Mouse (Mus musculus): Measurements from ENCODE around the gene Sec24b.

Gene Sec24b

DNA sequence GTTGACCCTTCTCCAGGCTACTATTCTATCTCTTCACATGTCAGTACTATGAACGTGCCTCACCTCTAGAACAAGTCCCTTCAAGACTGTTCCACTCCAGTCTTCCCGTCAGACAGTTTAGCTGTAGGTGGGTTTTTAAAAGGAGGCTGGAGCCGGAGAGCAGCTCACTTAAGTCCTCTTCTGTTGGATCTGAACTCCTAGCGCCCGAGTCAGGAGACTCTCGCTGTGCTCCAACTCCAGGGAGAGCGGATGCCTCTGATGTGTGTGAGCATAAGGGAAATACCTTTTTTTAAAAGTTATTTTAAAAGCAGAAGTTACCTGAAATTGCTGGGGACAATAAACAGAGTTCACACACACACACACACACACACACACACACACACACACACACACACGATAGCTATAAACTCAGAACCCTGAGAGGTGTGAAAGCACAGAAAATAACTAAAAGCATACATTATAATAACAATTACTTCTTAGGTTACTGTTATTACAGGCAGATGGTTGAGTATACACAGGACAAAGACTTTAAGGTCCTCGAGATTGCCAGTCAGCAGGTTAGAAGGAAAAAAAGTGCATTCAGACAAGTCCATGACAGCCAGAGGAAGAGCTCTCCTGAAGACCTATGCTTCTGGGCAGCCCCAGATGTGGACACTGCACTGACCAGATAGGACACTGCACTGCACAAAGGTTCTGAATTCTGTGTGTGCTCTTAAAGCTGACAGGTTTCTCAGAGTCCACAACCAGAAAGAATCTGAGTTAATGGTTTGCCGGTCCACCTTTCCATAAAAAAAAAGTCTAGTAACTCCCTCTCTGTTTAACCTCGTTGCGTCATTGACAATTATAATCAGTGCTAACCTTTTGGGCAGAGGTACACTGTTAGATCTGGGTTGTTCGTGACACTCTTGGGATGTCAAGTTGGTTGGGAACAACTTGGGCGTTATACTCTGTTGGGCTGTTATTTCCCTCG, 5.7 kb downstream of the Sec24b start:
- no peak for DNase-seq (ENCODE audit: low spot score)

DNA sequence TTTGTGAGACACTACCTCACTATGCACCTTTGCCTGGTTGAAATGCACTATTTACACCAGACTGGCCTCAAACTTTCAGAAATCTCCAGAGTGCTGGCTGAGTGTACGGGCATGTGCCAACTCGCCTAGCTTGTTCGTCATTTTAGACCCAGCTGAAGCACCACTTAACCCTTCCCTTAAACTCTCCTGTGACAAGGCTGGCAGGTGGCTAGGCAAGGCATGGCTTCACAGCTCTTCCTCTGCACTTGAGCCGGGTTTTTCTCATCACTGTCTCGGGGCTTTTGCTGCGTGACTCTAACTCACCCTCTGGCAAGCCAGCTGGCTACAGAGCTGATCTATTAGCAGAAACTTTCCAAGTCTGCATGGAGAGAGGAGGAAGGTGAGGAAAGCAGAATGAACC, 6.8 kb downstream of the Sec24b start:
- no peak for DNase-seq (ENCODE audit: low spot score)

DNA sequence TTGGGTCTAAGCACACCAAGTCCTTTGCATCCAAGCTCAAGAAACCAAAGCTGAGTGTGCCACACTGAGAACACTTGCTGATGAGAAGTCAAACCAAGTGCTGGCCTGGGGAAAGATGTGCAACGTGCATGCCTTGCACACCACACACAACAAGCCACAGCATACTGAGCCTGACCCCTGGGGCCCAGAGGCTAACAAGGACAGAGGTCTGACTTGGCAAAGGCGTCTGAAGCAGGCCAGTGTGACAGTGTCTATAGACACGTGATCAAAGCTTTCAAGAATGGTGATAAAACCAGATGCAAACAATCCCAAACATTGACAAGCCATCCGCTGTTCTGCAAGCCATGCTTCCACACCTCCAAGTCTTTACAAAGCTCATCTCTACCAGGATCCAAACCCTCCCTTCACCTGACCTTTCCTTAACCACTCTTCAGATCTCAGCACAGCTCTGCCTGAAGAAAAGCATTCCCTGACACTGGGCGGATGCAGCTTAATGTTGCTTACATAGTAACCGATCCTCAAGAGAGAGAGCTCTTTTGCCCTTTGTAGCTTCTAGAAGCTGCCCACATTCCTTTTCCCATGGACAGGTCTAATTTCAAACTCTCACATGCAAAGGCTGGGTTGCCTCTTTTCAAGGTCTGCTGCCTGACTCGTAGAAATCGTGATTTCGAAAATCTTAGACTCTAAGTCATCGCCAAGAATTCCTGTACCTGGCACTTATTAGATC, 7.8 kb downstream of the Sec24b start:
- no peak for DNase-seq (ENCODE audit: low spot score)

- DNase-seq (ENCODE audit: low spot score) = no peak
Observed at GRCm38 (mm10) chr3:130052541-130053298, 8.6 kb downstream of the Sec24b start.

- no peak for DNase-seq (ENCODE audit: low spot score)
Observed at GRCm38 (mm10) chr3:130052116-130052515, 9.2 kb downstream of the Sec24b start.

GRCm38 (mm10) chr3:130040711-130041110, 20.6 kb downstream of the Sec24b start:
- no peak for DNase-seq (ENCODE audit: low spot score)

GRCm38 (mm10) chr3:130040017-130040416, 21.3 kb downstream of the Sec24b start:
- no peak for DNase-seq (ENCODE audit: low spot score)

DNA sequence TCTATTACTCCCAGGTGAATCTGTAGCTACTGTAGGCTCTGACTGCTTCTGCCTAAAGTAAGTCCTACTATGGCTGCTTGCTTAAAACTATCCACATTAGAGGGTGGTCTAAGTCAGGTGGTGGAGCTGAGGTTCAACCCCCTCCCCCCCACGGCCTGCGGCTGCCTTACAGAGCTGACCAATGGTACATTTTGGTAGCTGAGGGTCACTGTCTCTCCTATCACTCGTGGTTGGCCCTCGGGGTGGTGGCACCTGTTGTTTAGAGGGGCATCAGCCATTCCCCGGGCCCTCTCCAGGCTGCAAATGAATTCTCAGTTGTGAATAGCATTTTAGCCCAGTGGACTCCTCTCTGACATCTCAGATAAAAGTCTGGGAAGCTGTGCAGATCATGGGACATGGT, 32.6 kb downstream of the Sec24b start:
- DNase-seq (ENCODE audit: low spot score) = no peak

DNA sequence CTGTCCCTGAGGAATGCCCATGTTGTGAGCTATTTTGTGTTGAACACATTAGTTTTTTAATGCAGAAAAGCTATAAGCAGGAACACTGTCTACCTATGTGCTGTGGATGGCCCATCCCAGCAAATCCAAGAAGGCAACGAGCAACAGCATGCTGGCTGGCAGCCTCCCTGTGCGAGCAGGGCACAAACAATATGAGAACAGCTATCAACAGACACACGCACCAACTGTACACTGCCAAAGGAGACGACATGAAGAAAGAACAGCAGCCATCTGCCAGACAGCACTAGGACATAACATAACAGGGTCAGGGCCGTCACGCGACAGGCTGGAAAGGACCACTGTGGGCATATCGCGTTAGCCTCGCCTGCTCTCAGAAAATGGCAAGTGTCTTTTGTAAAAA, 35.2 kb downstream of the Sec24b start:
- no peak for DNase-seq (ENCODE audit: low spot score)

- no peak for DNase-seq (ENCODE audit: low spot score)
Observed at GRCm38 (mm10) chr3:130025556-130025955, 35.8 kb downstream of the Sec24b start.

- no peak for DNase-seq (ENCODE audit: low spot score)
Observed at GRCm38 (mm10) chr3:130012943-130013342, 48.4 kb downstream of the Sec24b start.

DNA sequence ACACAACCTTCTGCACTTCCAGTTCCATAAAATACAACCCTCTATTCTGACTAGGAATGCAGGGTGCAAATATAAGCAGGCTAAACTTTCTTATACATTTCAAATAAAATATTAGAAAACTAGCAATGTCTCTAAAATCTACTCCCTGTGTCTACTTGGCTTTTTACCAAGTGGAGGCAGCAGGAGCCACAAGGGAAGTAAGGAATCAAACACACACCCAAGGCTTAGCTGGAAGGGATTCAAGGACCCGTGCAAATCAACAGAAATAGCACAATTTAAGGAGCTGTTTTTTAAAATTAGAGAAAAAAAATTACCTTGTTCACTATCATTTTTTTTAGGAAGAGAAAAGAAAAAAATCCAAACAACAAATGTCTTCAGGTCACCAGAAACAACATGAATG, 50.1 kb downstream of the Sec24b start:
- no peak for DNase-seq (ENCODE audit: low spot score)

GRCm38 (mm10) chr3:130006141-130006540, 55.2 kb downstream of the Sec24b start:
- no peak for DNase-seq (ENCODE audit: low spot score)

- DNase-seq (ENCODE audit: low spot score) = no peak
Observed at GRCm38 (mm10) chr3:130000926-130001325, 60.4 kb downstream of the Sec24b start.

DNA sequence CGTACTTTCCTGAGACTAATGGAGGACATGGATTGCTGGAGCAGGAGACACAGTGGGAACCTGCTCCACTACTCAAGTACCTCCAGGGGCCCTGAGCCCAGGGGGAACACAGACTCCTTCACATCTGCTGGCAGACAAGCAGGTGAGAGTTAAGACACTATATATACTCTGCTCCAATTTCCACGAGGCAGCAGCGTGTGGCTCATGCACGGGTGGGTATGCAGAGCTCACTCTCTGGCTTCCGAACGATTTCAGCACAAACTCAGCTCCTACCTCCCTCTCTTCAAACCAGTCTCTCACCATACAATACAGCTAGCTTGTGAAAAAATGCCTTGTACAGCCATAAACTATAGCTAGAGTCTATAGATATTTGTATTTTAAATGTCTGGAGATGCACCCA, 62.8 kb downstream of the Sec24b start:
- DNase-seq (ENCODE audit: low spot score) = no peak

DNA sequence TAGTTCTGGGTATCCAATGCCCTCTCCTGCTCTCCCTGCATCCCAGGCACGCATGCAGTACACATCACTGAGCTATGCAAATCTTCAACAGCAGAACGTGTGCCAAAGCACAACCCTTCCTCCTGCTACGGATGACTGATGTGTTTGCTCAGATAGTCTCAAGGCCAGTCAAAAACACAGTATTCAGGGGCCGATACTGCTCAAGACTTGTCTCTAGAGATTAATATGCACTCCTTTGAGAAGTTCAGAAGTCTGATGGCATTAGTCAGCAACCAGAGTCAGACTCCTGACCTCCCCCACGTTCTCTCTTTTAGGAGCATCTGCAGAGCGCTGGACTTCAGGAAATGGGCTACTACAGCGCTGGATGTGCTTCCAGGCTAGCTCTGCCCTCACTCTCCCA, 63.4 kb downstream of the Sec24b start:
- no peak for DNase-seq (ENCODE audit: low spot score)

DNA sequence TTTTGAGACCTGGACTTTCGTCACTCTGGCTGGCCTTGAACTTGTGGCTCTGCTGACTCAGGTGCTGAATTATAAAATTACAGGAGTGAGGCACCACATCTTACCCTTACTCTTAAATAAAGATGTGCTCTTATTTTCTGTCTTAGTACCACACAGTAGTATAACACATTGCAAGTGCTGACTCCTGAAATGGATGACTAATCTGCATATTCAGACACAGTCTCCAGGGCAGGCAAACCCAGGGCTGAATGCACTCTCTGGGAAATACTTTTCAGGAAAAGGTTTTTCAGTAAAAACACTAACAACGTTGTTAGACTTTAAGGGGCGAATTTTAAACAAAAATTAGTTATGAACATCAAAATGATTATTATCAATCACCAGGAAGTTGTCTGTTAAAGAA, 64.0 kb downstream of the Sec24b start:
- no peak for DNase-seq (ENCODE audit: low spot score)

DNA sequence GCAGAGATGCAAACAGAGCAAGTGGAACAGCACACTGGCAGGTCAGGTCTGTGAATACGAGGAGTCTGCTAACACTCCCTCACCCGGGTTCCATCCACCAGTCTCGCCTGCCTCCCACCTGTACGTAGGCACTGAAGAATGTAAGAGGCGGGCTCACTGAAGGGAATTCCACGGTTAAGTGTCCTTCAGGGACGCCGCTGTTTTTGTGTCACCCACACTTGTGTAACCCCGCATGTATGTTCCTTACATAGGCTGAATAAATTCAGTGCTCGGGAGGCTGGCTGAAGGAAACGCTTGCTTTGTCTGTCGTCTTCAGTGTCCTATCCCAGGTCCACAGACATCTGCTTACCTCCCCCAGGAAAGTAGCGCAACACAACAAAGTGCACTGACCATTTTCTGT, 74.1 kb downstream of the Sec24b start:
- no peak for DNase-seq (ENCODE audit: low spot score)

DNA sequence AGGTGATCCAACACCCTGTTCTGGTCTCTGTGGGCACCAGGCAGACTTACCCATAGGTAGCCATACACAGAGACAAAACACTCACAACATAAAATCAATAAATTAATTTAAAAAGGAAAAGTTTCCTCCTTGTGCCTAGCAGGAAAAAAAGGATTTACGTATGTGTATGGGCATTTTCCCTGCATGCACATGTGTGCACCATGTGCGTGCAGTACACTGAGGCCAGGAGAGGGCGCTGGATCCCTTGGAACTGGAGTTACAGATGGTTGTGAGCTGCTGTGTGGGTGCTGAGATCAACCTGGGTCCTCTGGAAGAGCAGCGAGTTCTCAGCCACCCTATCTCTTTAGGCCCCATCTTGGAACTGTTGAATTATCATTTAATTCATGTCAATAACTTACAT, 76.0 kb downstream of the Sec24b start:
- DNase-seq (ENCODE audit: low spot score) = no peak

DNA sequence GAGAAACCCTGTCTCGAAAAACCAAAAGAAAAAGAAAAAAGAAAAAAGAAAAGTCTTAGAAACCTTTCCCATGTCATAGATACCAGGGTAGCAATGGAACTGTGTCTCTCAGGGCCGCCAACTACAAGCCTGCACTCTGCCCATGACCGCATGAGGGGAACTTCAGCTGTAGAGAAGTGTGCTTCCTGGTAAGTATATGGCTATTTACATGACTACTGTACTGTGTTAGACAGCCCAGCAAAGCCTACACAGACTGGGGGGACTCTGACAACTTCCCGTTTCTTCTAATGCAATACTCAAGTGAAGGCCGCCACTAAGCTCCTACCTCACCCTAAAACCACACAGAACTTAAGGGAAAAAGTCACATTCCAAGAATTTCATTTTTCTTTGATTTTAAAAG, 76.6 kb downstream of the Sec24b start:
- DNase-seq (ENCODE audit: low spot score) = no peak

- DNase-seq (ENCODE audit: low spot score) = no peak
Observed at GRCm38 (mm10) chr3:129982271-129982670, 79.1 kb downstream of the Sec24b start.

DNA sequence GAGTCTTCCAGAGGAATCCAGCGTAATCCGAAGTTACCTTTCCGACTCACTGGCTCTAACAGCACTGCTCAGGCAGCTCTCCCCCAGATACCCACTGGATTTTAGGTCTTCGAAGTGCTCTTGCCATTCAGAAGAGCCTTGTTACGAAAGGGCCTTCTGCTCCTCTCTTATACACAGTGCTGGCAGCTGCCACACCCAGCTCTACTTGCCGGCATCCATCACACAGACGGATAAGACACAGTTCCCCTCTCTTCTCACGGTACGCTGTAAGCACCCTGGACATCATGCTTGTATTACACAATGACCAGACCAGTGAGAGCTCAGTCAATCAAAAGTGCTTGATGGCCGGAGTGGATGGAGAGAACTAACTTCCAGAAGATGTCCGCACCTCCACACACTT, 79.6 kb downstream of the Sec24b start:
- DNase-seq (ENCODE audit: low spot score) = no peak

DNA sequence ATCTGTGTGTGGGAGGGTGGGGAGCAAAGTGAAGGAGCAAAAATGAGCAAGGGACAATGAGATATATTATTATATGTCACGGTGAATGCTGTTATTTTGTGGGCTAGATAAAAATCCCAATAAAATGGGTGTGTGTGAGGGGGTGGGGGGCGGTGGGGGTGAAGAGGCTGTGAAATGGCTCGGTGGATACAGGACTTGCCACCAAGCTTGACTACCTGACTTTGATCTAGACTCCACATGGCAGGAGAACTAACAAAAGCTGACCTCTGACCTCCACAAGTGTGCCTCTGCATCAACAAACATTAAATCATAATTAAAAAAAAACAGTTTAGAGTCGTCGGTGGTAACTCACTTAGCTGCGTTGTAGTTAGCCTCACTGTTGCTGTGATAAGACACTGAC, 81.8 kb downstream of the Sec24b start:
- DNase-seq (ENCODE audit: low spot score) = no peak

Measured in urinary bladder, postnatal 10 days (tissue).